Mouse (Mus musculus) hematopoietic multipotent progenitor cell, adult 10-12 weeks (in vitro differentiated cells): ENCODE results near the gene Olfr1124. TPM values are rescaled to one million over a fixed set of nuclear protein-coding genes. Genes with fewer than 3 reads are reported as not detected.

Source experiments
- polyA plus RNA-seq: library from polyadenylated mRNA; stranded (reverse); fragments of >175 nt; gene quantifications from 2 replicates; pipeline ENCODE4 v1.2.3, GENCODE M21; 2012; ENCODE audit warnings: low replicate concordance

Olfr1124 gene
- not detected in 2 replicates for polyA plus RNA-seq

GRCm38 (mm10) chr2:87429975-87430374 is at the start of gene Olfr1124:
Gene Olfr1124, plus strand, starts transcription at chr2:87430275.

GRCm38 (mm10) chr2:87385549-87385948 is 44.5 kb upstream of the Olfr1124 start, which contains the start of gene Olfr1122:
Gene Olfr1122, plus strand, starts transcription at chr2:87385849.

DNA sequence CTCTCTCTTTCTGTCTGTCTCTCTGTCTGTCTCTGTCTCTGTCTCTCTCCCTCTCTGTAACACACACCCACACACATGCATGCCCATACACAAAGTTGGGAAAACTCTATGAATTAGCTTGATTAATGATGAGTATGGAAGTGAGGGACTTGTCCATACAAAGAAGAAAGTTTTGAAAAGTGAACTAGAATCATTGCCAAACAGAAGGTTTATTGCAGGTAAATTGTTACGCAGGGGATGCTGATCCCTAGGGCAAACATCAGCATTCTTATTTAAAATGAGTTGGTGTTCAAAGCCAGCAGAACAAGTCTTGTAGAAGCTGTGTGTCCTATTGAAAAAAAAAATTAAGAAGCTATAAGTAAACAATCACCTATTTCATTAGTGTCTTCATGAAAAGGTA is 13.7 kb upstream of the Olfr1124 start, which contains the start of gene Olfr1123:
Olfr1123 (plus strand) TSS at position 301 of the 400 bp plus-strand sequence.

DNA sequence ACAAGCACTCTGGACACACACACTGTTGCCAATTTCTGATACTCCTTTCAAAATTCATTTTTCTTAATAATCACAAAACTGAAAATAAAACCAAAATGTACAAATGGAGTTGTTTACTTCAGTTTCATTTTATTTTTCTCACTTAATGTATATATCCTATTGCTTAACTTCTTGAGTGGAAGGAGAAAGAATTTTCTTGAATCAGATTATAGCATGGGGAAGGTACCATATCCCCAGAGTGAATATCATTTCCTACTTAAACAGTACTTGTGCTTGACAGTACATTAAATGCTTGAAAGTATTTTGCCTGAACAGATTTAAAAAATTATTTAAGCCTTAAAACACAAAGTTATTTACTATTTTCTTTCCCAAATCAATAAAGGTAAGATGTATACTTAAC is 23.6 kb downstream of the Olfr1124 start, which contains the start of gene Olfr1126:
Olfr1126 (plus strand) TSS at position 301 of the 400 bp plus-strand sequence.

Other genes with a start within 250 kb of the Olfr1124 start
- not detected in 2 replicates for gene Olfr1112, start 242.5 kb upstream of the Olfr1124 start, polyA plus RNA-seq
- gene Olfr1113, start 221.3 kb upstream of the Olfr1124 start, polyA plus RNA-seq: not detected in 2 replicates
- not detected in 2 replicates for gene Olfr1115, start 182.3 kb upstream of the Olfr1124 start, polyA plus RNA-seq
- gene Olfr1116, start 162.7 kb upstream of the Olfr1124 start, polyA plus RNA-seq: not detected in 2 replicates
- gene Olfr1118, start 122.7 kb upstream of the Olfr1124 start, polyA plus RNA-seq: not detected in 2 replicates
- not detected in 2 replicates for gene Olfr1120, start 75.5 kb upstream of the Olfr1124 start, polyA plus RNA-seq
- gene Olfr1121, start 60.4 kb upstream of the Olfr1124 start, polyA plus RNA-seq: not detected in 2 replicates
- gene Olfr1122, start 44.4 kb upstream of the Olfr1124 start, polyA plus RNA-seq: 0.23 TPM in 1 of 2 replicates, not detected in the other
- gene Olfr1123, start 13.6 kb upstream of the Olfr1124 start, polyA plus RNA-seq: not detected in 2 replicates
- gene Olfr1126, start 23.7 kb downstream of the Olfr1124 start, polyA plus RNA-seq: not detected in 2 replicates
- not detected in 2 replicates for gene Pramel7, start 66.8 kb downstream of the Olfr1124 start, polyA plus RNA-seq
- not detected in 2 replicates for gene Pramel6, start 76.3 kb downstream of the Olfr1124 start, polyA plus RNA-seq
- gene Olfr153, start 101.5 kb downstream of the Olfr1124 start, polyA plus RNA-seq: not detected in 2 replicates
- gene Olfr1128, start 115.3 kb downstream of the Olfr1124 start, polyA plus RNA-seq: not detected in 2 replicates
- gene Olfr1129, start 143.6 kb downstream of the Olfr1124 start, polyA plus RNA-seq: not detected in 2 replicates
- not detected in 2 replicates for gene Olfr1130, start 175.9 kb downstream of the Olfr1124 start, polyA plus RNA-seq
- gene Olfr1131, start 196.8 kb downstream of the Olfr1124 start, polyA plus RNA-seq: not detected in 2 replicates
- gene Olfr1132, start 207.3 kb downstream of the Olfr1124 start, polyA plus RNA-seq: not detected in 2 replicates
- not detected in 2 replicates for gene Olfr1133, start 217.1 kb downstream of the Olfr1124 start, polyA plus RNA-seq
- not detected in 2 replicates for gene Olfr1134, start 228.2 kb downstream of the Olfr1124 start, polyA plus RNA-seq
- not detected in 2 replicates for gene Olfr1135, start 243.4 kb downstream of the Olfr1124 start, polyA plus RNA-seq